Mouse (Mus musculus) heart, postnatal 0 days (tissue): ENCODE measurements at regions not wholly inside any gene's neighbourhood (a gene's known extent, or its start where the extent isn't known, plus 50 kb on each side); places are given as distances from the start of the nearest gene placed in this dataset.

Experiments used
- CTCF ChIP-seq: IDR thresholded peaks from 2 replicates; pipeline ENCODE4 v1.5.1; 2016; ENCODE audit warnings: antibody characterized with exemption, control low read depth, low read depth
- EP300 ChIP-seq: IDR thresholded peaks from 2 replicates; pipeline ENCODE4 v1.6.1; 2016; ENCODE audit warnings: antibody characterized with exemption, low read depth

GRCm38 (mm10) chr16:26860566-26860965, 130.9 kb downstream of the Gmnc start:
- TF ChIP-seq CTCF = no peak
- no peak for TF ChIP-seq EP300
